Mouse (Mus musculus): ENCODE results near the gene Pusl1. TPM values are rescaled to one million over a fixed set of nuclear protein-coding genes. Genes with fewer than 3 reads are reported as not detected.

Pusl1 gene
- polyA plus RNA-seq, 1 experiment from 2014 or later: 52.6 TPM

GRCm38 (mm10) chr4:155871404-155871803 is 20.2 kb downstream of the Pusl1 start:
- H3K4me2 ChIP-seq: no peak overlapping the region
- H3K4me3 ChIP-seq: no peak overlapping the region
- no peak for ATAC-seq (ENCODE audit: low FRiP score)

GRCm38 (mm10) chr4:155869317-155870033 is 22.1 kb downstream of the Pusl1 start, which contains the start of the genes Cptp and Ints11:
TSS of gene Cptp (minus strand) at chr4:155869440.
TSS of gene Ints11 (plus strand) at chr4:155869546.
- H3K9me3 ChIP-seq: no peaks in the 10 kb centered on the region
- H3K4me2 ChIP-seq: peak within 1 kb of the TSS; percentile 93
- peak within 1 kb of the TSS; percentile 78 for H3K27ac ChIP-seq
- H3K36me3 ChIP-seq: peaks cover 55% of the 10 kb centered on the region
- under 1% methylated on average over 63 of the region's 63 CpGs for WGBS
- peak within 1 kb of the TSS; percentile 87 for H3K9ac ChIP-seq
- peaks cover 31% of the 10 kb centered on the region for H3K4me1 ChIP-seq (replicated peaks)
- H3K27me3 ChIP-seq: no peaks in the 10 kb centered on the region
- peak; percentile 97 for ATAC-seq (ENCODE audit: low FRiP score)
- H3K4me3 ChIP-seq: peak within 1 kb of the TSS; percentile 77

More at GRCm38 (mm10) chr4:155871404-155871803, 20.2 kb downstream of the Pusl1 start:
- H3K27me3 ChIP-seq: no peaks in the 10 kb centered on the region
- 96% methylated on average over 7 of the region's 7 CpGs for WGBS
- H3K9me3 ChIP-seq: no peaks in the 10 kb centered on the region
- H3K4me1 ChIP-seq (replicated peaks): peaks cover 31% of the 10 kb centered on the region
- no peak overlapping the region for H3K27ac ChIP-seq
- no peak overlapping the region for H3K9ac ChIP-seq
- peaks cover 53% of the 10 kb centered on the region for H3K36me3 ChIP-seq

- H3K4me3 ChIP-seq: peak overlapping the region; percentile 77
- peak overlapping the region; percentile 49; the same call in 1 of the 2 replicates for H3K27ac ChIP-seq
- peaks cover 48% of the 10 kb centered on the region for H3K36me3 ChIP-seq
- no peaks in the 10 kb centered on the region for H3K27me3 ChIP-seq
- H3K9ac ChIP-seq: peak overlapping the region; percentile 87
- peak; percentile 75 for ATAC-seq (ENCODE audit: low FRiP score)
- H3K4me2 ChIP-seq: peak overlapping the region; percentile 93
- H3K9me3 ChIP-seq: no peaks in the 10 kb centered on the region
- peaks cover 31% of the 10 kb centered on the region for H3K4me1 ChIP-seq (replicated peaks)
- WGBS: 13% methylated on average over 22 of the region's 22 CpGs
Observed at GRCm38 (mm10) chr4:155868614-155869298, 22.8 kb downstream of the Pusl1 start.

GRCm38 (mm10) chr4:155863001-155863400 is 28.6 kb downstream of the Pusl1 start, which contains the start of gene Tas1r3:
TSS of gene Tas1r3 (minus strand) at chr4:155863362.
- Histone ChIP-seq H3K27ac (no peak within 1 kb of the TSS), H3K9ac (no peak within 1 kb of the TSS), H3K36me3 (peaks cover 72% of the 10 kb centered on the region), H3K27me3 (no peaks in the 10 kb centered on the region), H3K4me2 (no peak within 1 kb of the TSS), H3K4me1 (replicated peaks) (0 out of 2 replicates have a peak, but pooled peaks cover under 1% of the 10 kb centered on the region), H3K9me3 (no peaks in the 10 kb centered on the region), H3K4me3 (no peak within 1 kb of the TSS)
- no peak for ATAC-seq (ENCODE audit: low FRiP score)
- 81% methylated on average over 5 of the region's 5 CpGs for WGBS

- ATAC-seq (ENCODE audit: low FRiP score): no peak
- Histone ChIP-seq H3K4me1 (replicated peaks) (no peaks in the 10 kb centered on the region), H3K4me3 (no peak overlapping the region), H3K36me3 (peaks cover 79% of the 10 kb centered on the region), H3K27me3 (no peaks in the 10 kb centered on the region), H3K4me2 (no peak overlapping the region), H3K9me3 (no peaks in the 10 kb centered on the region), H3K27ac (no peak overlapping the region), H3K9ac (no peak overlapping the region)
- WGBS: 91% methylated on average over 7 of the region's 7 CpGs
Observed at GRCm38 (mm10) chr4:155861787-155862186, 29.8 kb downstream of the Pusl1 start.

- H3K9me3 ChIP-seq: no peaks in the 10 kb centered on the region
- no peak overlapping the region for H3K27ac ChIP-seq
- no peak overlapping the region for H3K9ac ChIP-seq
- WGBS: 36% methylated on average over 13 of the region's 13 CpGs
- no peak overlapping the region for H3K4me3 ChIP-seq
- no peaks in the 10 kb centered on the region for H3K27me3 ChIP-seq
- ATAC-seq (ENCODE audit: low FRiP score): no peak
- H3K36me3 ChIP-seq: peaks cover 84% of the 10 kb centered on the region
- H3K4me1 ChIP-seq (replicated peaks): no peaks in the 10 kb centered on the region
- H3K4me2 ChIP-seq: no peak overlapping the region
Observed at GRCm38 (mm10) chr4:155859318-155859717, 32.3 kb downstream of the Pusl1 start.

GRCm38 (mm10) chr4:155856881-155857280 is 34.7 kb downstream of the Pusl1 start:
- H3K9me3 ChIP-seq: no peaks in the 10 kb centered on the region
- no peak overlapping the region for H3K27ac ChIP-seq
- H3K4me2 ChIP-seq: no peak overlapping the region
- no peaks in the 10 kb centered on the region for H3K27me3 ChIP-seq
- ATAC-seq (ENCODE audit: low FRiP score): no peak
- H3K4me3 ChIP-seq: no peak overlapping the region
- no peak overlapping the region for H3K9ac ChIP-seq
- peaks cover 8% of the 10 kb centered on the region for H3K4me1 ChIP-seq (replicated peaks)
- 82% methylated on average over 3 of the region's 3 CpGs for WGBS
- peaks cover 90% of the 10 kb centered on the region for H3K36me3 ChIP-seq

- Histone ChIP-seq H3K4me1 (replicated peaks) (peaks cover 15% of the 10 kb centered on the region), H3K4me3 (no peak overlapping the region), H3K27me3 (no peaks in the 10 kb centered on the region), H3K27ac (no peak overlapping the region), H3K9ac (no peak overlapping the region), H3K36me3 (peaks cover 82% of the 10 kb centered on the region), H3K9me3 (no peaks in the 10 kb centered on the region), H3K4me2 (no peak overlapping the region)
- 94% methylated on average over 12 of the region's 12 CpGs for WGBS
- ATAC-seq (ENCODE audit: low FRiP score): no peak
Observed at GRCm38 (mm10) chr4:155856071-155856470, 35.5 kb downstream of the Pusl1 start.

GRCm38 (mm10) chr4:155854991-155855390 is 36.6 kb downstream of the Pusl1 start:
- no peaks in the 10 kb centered on the region for H3K9me3 ChIP-seq
- ATAC-seq (ENCODE audit: low FRiP score): no peak
- 97% methylated on average over 12 of the region's 12 CpGs for WGBS

GRCm38 (mm10) chr4:155853421-155853820 is 38.2 kb downstream of the Pusl1 start:
- Histone ChIP-seq H3K27me3 (no peaks in the 10 kb centered on the region), H3K9ac (no peak overlapping the region), H3K4me3 (no peak overlapping the region), H3K36me3 (peaks cover 55% of the 10 kb centered on the region), H3K27ac (no peak overlapping the region), H3K9me3 (no peaks in the 10 kb centered on the region), H3K4me2 (no peak overlapping the region), H3K4me1 (replicated peaks) (peaks cover 42% of the 10 kb centered on the region)
- WGBS: 93% methylated on average over 9 of the region's 9 CpGs
- no peak for ATAC-seq (ENCODE audit: low FRiP score)

More at GRCm38 (mm10) chr4:155854991-155855390, 36.6 kb downstream of the Pusl1 start:
- Histone ChIP-seq H3K36me3 (peaks cover 71% of the 10 kb centered on the region), H3K9ac (no peak overlapping the region), H3K4me3 (no peak overlapping the region), H3K4me1 (replicated peaks) (peaks cover 26% of the 10 kb centered on the region), H3K4me2 (no peak overlapping the region), H3K27ac (no peak overlapping the region), H3K27me3 (no peaks in the 10 kb centered on the region)

- H3K4me2 ChIP-seq: no peak overlapping the region
Observed at GRCm38 (mm10) chr4:155851951-155852411, 39.6 kb downstream of the Pusl1 start.

GRCm38 (mm10) chr4:155851368-155851767 is 40.2 kb downstream of the Pusl1 start:
- Histone ChIP-seq H3K36me3 (peaks cover 35% of the 10 kb centered on the region), H3K4me2 (no peak overlapping the region), H3K9ac (no peak overlapping the region), H3K4me3 (no peak overlapping the region), H3K9me3 (no peaks in the 10 kb centered on the region), H3K27me3 (no peaks in the 10 kb centered on the region), H3K27ac (no peak overlapping the region), H3K4me1 (replicated peaks) (peaks cover 55% of the 10 kb centered on the region)
- no peak for ATAC-seq (ENCODE audit: low FRiP score)
- 95% methylated on average over 3 of the region's 3 CpGs for WGBS

More at GRCm38 (mm10) chr4:155851951-155852411, 39.6 kb downstream of the Pusl1 start:
- 87% methylated on average over 2 of the region's 2 CpGs for WGBS
- no peak for ATAC-seq (ENCODE audit: low FRiP score)
- H3K4me3 ChIP-seq: no peak overlapping the region
- no peak overlapping the region for H3K27ac ChIP-seq
- H3K36me3 ChIP-seq: peaks cover 41% of the 10 kb centered on the region
- no peaks in the 10 kb centered on the region for H3K9me3 ChIP-seq
- no peaks in the 10 kb centered on the region for H3K27me3 ChIP-seq
- peaks cover 49% of the 10 kb centered on the region for H3K4me1 ChIP-seq (replicated peaks)
- 0 out of 2 replicates have a peak overlapping the region, but pooled peaks have one; percentile 35 for H3K9ac ChIP-seq

Data from hindbrain, embryonic 13.5 days (tissue).